Mouse (Mus musculus) limb, embryonic 15.5 days (tissue): Measurements from ENCODE around the gene Rnf31. TPM values are rescaled to one million over a fixed set of nuclear protein-coding genes. Genes with fewer than 3 reads are reported as not detected.

Source experiments
- ATAC-seq: fragments of 200-750 bp; cut with Nextera tagmentation; 2 replicates; pipeline ENCODE4 v1.8.0; 2017; ENCODE audit warnings: low read depth, moderate TSS enrichment; ENCODE audit not compliant: insufficient number of reproducible peaks, low FRiP score, low TSS enrichment
- H3K27ac ChIP-seq: fragments of 300-500 bp; sonication (generic); 2 replicates; pipeline ENCODE4 v1.5.1; 2015; ENCODE audit warnings: moderate library complexity, mild to moderate bottlenecking, inconsistent platforms
- H3K27me3 ChIP-seq: fragments of 300-500 bp; sonication (generic); 2 replicates; pipeline ENCODE4 v1.6.1; 2015; ENCODE audit warnings: inconsistent platforms
- H3K36me3 ChIP-seq: fragments of 300-500 bp; sonication (generic); 2 replicates; pipeline ENCODE4 v1.6.1; 2015; ENCODE audit warnings: inconsistent platforms
- H3K4me1 ChIP-seq: fragments of 300-500 bp; sonication (generic); 2 replicates; pipeline ENCODE4 v1.6.1; 2015; ENCODE audit warnings: inconsistent platforms
- H3K4me2 ChIP-seq: fragments of 300-500 bp; sonication (generic); 2 replicates; pipeline ENCODE4 v1.6.1; 2015; ENCODE audit warnings: mild to moderate bottlenecking, inconsistent platforms
- H3K4me3 ChIP-seq: fragments of 300-500 bp; sonication (generic); 2 replicates; pipeline ENCODE4 v1.5.1; 2015; ENCODE audit warnings: mild to moderate bottlenecking, inconsistent platforms
- H3K9ac ChIP-seq: fragments of 300-500 bp; sonication (generic); 2 replicates; pipeline ENCODE4 v1.6.1; 2015; ENCODE audit warnings: inconsistent platforms
- H3K9me3 ChIP-seq: fragments of 300-500 bp; sonication (generic); 2 replicates; pipeline ENCODE4 v1.6.1; 2016; ENCODE audit warnings: inconsistent platforms
- WGBS: fragments of 180-500 bp; shearing (Covaris S2); methylation state at CpG from one replicate; pipeline ENCODE4 v1.1.7; 2015; 5-methylcytosine and 5-hydroxymethylcytosine counted together
- polyA plus RNA-seq: library from polyadenylated mRNA; unstranded; fragments of >200 nt; fragmentation: Nextera tagmentation; extraction: Ambion mirVana; gene quantifications from 2 replicates; pipeline ENCODE4 v1.2.1, GENCODE M21; 2015

Gene Rnf31
- polyA plus RNA-seq, 1 experiment from 2014 or later = 20.6 TPM

DNA sequence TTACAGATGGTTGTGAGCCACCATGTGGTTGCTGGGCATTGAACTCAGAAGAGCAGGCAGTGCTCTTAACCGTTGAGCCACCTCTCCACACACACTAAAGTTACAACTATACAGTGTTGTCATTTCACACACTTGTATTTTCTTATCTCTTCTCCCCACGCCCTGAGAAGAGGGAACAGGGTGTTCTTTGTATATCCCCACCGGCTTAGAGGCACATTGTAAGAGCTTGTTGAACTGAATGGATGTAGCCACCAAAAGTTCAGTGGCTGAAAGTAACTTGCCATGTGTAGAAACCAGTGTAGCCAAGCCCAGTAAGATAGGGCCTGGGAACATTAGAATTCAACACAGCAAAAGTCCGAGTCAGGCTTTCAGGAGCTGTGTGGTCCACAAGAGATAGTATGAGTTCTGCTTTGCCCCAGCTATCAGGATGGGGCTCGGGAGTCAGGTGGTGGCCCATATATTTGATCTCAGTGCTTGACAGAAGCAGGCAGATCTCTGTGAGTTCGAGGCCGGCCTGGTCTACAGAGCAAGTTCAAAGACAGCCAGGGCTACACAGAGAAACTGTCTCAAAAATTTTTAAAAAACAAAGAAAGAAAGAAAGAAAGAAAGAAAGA, 23.2 kb downstream of the Rnf31 start:
- WGBS = 76% methylated on average over 7 of the region's 7 CpGs

DNA sequence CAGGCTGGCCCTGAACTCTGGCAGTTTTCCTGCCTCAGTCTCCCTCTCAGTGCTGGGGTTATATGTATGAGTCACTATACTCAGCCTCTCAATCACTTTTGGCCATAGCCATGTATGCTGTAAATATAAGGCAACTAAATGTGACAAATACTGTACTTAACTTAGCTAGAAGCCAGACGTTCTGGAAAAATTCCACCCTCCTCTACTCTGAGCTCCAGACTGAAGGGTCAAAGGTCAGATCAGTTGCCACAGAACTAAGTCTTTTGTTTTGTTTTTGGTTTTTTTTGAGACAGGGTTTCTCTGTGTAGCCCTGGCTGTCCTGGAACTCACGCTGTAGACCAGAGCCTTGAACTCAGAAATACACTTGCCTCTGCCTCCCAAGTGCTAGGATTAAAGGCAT, 24.4 kb downstream of the Rnf31 start:
- 55% methylated on average over 2 of the region's 2 CpGs for WGBS
- Histone ChIP-seq H3K27ac (no peak overlapping the region), H3K27me3 (no peaks in the 10 kb centered on the region), H3K4me3 (no peak overlapping the region), H3K9ac (no peak overlapping the region), H3K4me2 (no peak overlapping the region), H3K36me3 (no peaks in the 10 kb centered on the region), H3K9me3 (no peaks in the 10 kb centered on the region), H3K4me1 (peaks cover 6% of the 10 kb centered on the region; the same call in 1 of the 2 replicates)
- ATAC-seq = no peak

More for the DNA sequence above, 23.2 kb downstream of the Rnf31 start:
- H3K4me3 ChIP-seq = no peak overlapping the region
- no peaks in the 10 kb centered on the region for H3K9me3 ChIP-seq
- H3K9ac ChIP-seq = no peak overlapping the region
- H3K4me1 ChIP-seq = peaks cover 6% of the 10 kb centered on the region; the same call in 1 of the 2 replicates
- no peak overlapping the region for H3K4me2 ChIP-seq
- ATAC-seq = no peak
- no peak overlapping the region for H3K27ac ChIP-seq
- peaks cover 5% of the 10 kb centered on the region; the same call in 1 of the 2 replicates for H3K36me3 ChIP-seq
- H3K27me3 ChIP-seq = no peaks in the 10 kb centered on the region

GRCm38 (mm10) chr14:55616844-55617243, 25.3 kb downstream of the Rnf31 start:
- no peaks in the 10 kb centered on the region for H3K36me3 ChIP-seq
- H3K4me3 ChIP-seq = no peak overlapping the region
- H3K27me3 ChIP-seq = no peaks in the 10 kb centered on the region
- WGBS = 78% methylated on average over 2 of the region's 2 CpGs
- H3K9ac ChIP-seq = no peak overlapping the region
- peaks cover 6% of the 10 kb centered on the region; the same call in 1 of the 2 replicates for H3K4me1 ChIP-seq
- no peak overlapping the region for H3K27ac ChIP-seq
- no peak for ATAC-seq
- H3K9me3 ChIP-seq = no peaks in the 10 kb centered on the region
- no peak overlapping the region for H3K4me2 ChIP-seq

- Histone ChIP-seq H3K4me2 (peak within 1 kb of the TSS; percentile 37), H3K9me3 (no peaks in the 10 kb centered on the region), H3K27me3 (no peaks in the 10 kb centered on the region), H3K4me1 (peaks cover 6% of the 10 kb centered on the region; the same call in 1 of the 2 replicates), H3K36me3 (no peaks in the 10 kb centered on the region), H3K9ac (no peak within 1 kb of the TSS), H3K27ac (no peak within 1 kb of the TSS), H3K4me3 (peak within 1 kb of the TSS; percentile 20)
- WGBS = 17% methylated on average over 21 of the region's 21 CpGs
- ATAC-seq = peak; percentile 42; the same call in 1 of the 2 replicates
Measured at GRCm38 (mm10) chr14:55617822-55618221, 26.3 kb downstream of the Rnf31 start, which contains the start of gene Rec8. TSS of gene Rec8 (plus strand) at chr14:55618037.

DNA sequence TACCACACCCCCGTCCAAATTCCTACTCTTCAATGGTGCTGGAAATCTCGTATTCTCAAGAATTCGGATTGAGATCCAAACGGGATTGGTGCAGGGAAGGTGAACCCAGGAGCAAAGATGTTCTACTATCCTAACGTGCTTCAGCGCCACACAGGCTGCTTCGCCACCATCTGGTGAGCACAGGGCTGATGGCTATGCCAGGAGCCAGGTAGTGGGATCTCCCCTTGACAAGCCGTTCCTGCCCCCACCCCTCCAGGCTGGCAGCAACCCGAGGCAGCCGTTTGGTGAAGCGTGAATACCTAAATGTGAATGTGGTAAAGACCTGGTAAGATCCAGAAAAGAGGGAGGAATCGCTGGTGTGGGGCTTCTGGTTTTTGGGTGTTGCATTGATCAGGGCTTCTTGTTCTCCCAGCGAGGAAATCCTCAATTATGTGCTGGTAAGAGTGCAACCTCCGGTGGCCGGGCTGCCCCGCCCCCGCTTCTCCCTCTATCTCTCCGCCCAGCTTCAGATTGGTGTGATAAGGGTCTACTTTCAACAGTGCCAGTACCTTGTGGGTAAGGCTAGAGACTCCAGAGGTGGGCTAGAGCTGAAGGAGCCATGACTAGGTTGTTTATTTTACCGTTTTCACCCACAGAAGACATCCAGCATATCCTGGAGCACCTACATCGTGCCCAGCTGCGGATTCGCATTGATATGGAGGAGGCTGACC, 27.1 kb downstream of the Rnf31 start:
- Histone ChIP-seq H3K4me1 (peaks cover 6% of the 10 kb centered on the region; the same call in 1 of the 2 replicates), H3K36me3 (0 out of 2 replicates have a peak, but pooled peaks cover 5% of the 10 kb centered on the region), H3K9ac (no peak overlapping the region), H3K9me3 (no peaks in the 10 kb centered on the region), H3K27ac (no peak overlapping the region), H3K27me3 (no peaks in the 10 kb centered on the region), H3K4me2 (peak overlapping the region; percentile 37), H3K4me3 (peak overlapping the region; percentile 20)
- no peak for ATAC-seq
- WGBS = 44% methylated on average over 22 of the region's 22 CpGs

GRCm38 (mm10) chr14:55628077-55628827, 36.7 kb downstream of the Rnf31 start:
- no peak for ATAC-seq
- 80% methylated on average over 27 of the region's 27 CpGs for WGBS
- Histone ChIP-seq H3K36me3 (peaks cover 98% of the 10 kb centered on the region), H3K4me2 (no peak overlapping the region), H3K4me1 (no peaks in the 10 kb centered on the region), H3K27me3 (no peaks in the 10 kb centered on the region), H3K4me3 (no peak overlapping the region), H3K9me3 (no peaks in the 10 kb centered on the region), H3K9ac (no peak overlapping the region), H3K27ac (no peak overlapping the region)

- H3K27ac ChIP-seq = no peak overlapping the region
- H3K9ac ChIP-seq = no peak overlapping the region
- H3K36me3 ChIP-seq = peaks cover 100% of the 10 kb centered on the region
- WGBS = 56% methylated on average over 5 of the region's 5 CpGs
- H3K9me3 ChIP-seq = no peaks in the 10 kb centered on the region
- ATAC-seq = no peak
- H3K4me1 ChIP-seq = peaks cover 6% of the 10 kb centered on the region
- H3K4me3 ChIP-seq = no peak overlapping the region
- H3K4me2 ChIP-seq = no peak overlapping the region
- H3K27me3 ChIP-seq = no peaks in the 10 kb centered on the region
Measured at GRCm38 (mm10) chr14:55629312-55629711, 37.8 kb downstream of the Rnf31 start.

GRCm38 (mm10) chr14:55634874-55635522, 43.5 kb downstream of the Rnf31 start:
- Histone ChIP-seq H3K4me2 (peak overlapping the region; percentile 80), H3K27ac (peak overlapping the region; percentile 89), H3K4me3 (peak overlapping the region; percentile 78), H3K4me1 (peaks cover 14% of the 10 kb centered on the region), H3K27me3 (no peaks in the 10 kb centered on the region), H3K9me3 (no peaks in the 10 kb centered on the region), H3K9ac (peak overlapping the region; percentile 87), H3K36me3 (peaks cover 82% of the 10 kb centered on the region)
- WGBS = 3% methylated on average over 23 of the region's 23 CpGs
- peak; percentile 57 for ATAC-seq

GRCm38 (mm10) chr14:55635523-55636007, 44.1 kb downstream of the Rnf31 start, which contains the start of gene Ipo4:
TSS of gene Ipo4 (minus strand) at chr14:55635957.
- WGBS = 1% methylated on average over 33 of the region's 33 CpGs

DNA sequence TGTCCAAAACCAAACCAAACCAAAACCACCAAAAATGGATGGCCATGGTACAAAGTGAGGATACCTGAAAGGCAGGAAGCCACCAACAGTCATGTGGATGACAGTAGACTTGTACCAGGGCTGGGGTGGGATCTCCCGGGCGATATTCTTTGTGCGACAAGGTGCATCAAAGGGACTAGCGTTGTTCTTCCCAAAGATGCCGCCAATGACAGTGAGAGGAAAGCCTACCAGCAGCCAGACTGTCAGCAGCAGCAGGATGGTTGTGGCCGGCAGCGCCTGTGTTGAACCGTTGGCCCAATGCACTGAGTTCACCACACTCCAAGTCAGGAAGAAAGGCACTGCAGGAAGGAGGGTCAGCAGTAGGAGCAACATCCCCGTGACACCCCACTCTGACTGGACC, 46.3 kb downstream of the Rnf31 start, which contains the start of gene Gm49378:
Gene Gm49378 (minus strand): TSS at position 101 of the 400 bp plus-strand sequence.
- Histone ChIP-seq H3K4me3 (no peak within 1 kb of the TSS), H3K27me3 (no peaks in the 10 kb centered on the region), H3K4me2 (no peak within 1 kb of the TSS), H3K9me3 (no peaks in the 10 kb centered on the region), H3K9ac (no peak within 1 kb of the TSS), H3K36me3 (peaks cover 73% of the 10 kb centered on the region), H3K4me1 (peaks cover 24% of the 10 kb centered on the region), H3K27ac (no peak within 1 kb of the TSS)
- 94% methylated on average over 9 of the region's 9 CpGs for WGBS
- ATAC-seq = no peak

More at GRCm38 (mm10) chr14:55635523-55636007, 44.1 kb downstream of the Rnf31 start, which contains the start of gene Ipo4:
- Histone ChIP-seq H3K4me2 (peak within 1 kb of the TSS; percentile 80), H3K36me3 (peaks cover 82% of the 10 kb centered on the region), H3K27ac (peak within 1 kb of the TSS; percentile 89), H3K27me3 (no peaks in the 10 kb centered on the region), H3K9me3 (no peaks in the 10 kb centered on the region), H3K4me1 (peaks cover 14% of the 10 kb centered on the region), H3K4me3 (peak within 1 kb of the TSS; percentile 78), H3K9ac (peak within 1 kb of the TSS; percentile 87)
- ATAC-seq = peak; percentile 84

DNA sequence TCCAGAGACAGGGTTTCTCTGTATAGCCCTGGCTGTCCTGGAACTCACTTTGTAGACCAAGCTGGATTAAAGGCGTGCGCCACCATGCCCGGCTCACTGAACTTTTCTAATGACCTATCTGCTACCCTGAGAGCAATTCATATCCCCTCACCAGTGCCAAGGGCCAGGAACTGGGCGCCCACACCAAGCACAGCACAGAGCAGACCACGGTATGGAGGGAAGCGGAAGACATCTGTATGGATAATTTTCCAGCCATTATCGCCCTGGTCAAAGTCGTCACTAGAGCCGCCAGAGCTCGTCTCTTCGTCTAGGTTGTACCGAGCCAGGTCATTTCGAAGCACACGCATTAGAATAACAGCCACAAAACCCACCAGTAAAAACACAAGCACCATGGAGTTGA, 49.3 kb downstream of the Rnf31 start:
- no peaks in the 10 kb centered on the region for H3K27me3 ChIP-seq
- no peak overlapping the region for H3K27ac ChIP-seq
- peaks cover 57% of the 10 kb centered on the region for H3K36me3 ChIP-seq

More for the DNA sequence above, 49.3 kb downstream of the Rnf31 start:
- Histone ChIP-seq H3K4me3 (no peak overlapping the region), H3K9ac (no peak overlapping the region), H3K9me3 (no peaks in the 10 kb centered on the region), H3K4me2 (no peak overlapping the region), H3K4me1 (peaks cover 23% of the 10 kb centered on the region)
- ATAC-seq = no peak
- WGBS = 93% methylated on average over 14 of the region's 14 CpGs
